Mouse (Mus musculus): Measurements from ENCODE around the gene Ptger2. TPM values are rescaled to one million over a fixed set of nuclear protein-coding genes. Genes with fewer than 3 reads are reported as not detected.
A peak's percentile ranks its signal among the peaks of the same experiment; 100 is the strongest.
"Not testable (repeated sequence)": the region's sequence is repeated elsewhere in the genome, so short reads cannot be mapped to it uniquely, and the experiment has no call there.

Gene Ptger2
- polyA plus RNA-seq (2017; shearing (Covaris generic)): 10 to 100 TPM; 36.1 to 41.2 TPM

DNA sequence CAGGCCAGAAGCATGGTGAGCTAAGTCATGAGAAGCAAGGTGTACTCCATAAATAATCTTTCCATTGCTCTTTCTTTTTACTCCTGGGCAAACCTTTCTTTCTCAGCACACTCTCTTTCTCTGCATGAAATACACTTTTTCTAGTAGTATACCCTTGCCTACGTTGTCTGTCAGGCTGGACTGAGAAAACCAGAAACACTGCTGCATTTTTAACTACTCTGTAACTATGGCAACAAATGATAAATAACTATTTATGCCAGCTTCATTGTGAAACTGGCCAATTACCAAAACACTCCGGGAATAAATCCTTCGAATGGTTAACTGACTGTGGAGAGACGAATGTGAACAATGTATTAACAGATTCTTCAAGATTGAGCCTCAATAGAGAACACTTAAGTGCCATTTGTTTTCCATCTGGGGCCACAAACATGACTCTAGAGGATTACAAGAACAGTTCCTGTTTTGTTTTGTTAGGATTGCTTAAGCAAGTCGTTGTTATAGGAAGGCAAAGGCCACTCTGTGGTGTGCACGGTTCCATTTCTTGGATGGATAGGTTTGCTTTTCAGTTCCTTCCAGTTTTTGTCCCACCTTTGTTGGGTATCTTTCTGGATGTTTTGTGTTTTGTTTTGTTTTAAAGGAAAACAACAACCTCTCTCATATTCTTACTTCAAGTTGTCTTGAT lies at the start of gene Ptger2:
Gene Ptger2 (plus strand): TSS at position 522 of the 682 bp plus-strand sequence.
- not testable (repeated sequence) for ATAC-seq

DNA sequence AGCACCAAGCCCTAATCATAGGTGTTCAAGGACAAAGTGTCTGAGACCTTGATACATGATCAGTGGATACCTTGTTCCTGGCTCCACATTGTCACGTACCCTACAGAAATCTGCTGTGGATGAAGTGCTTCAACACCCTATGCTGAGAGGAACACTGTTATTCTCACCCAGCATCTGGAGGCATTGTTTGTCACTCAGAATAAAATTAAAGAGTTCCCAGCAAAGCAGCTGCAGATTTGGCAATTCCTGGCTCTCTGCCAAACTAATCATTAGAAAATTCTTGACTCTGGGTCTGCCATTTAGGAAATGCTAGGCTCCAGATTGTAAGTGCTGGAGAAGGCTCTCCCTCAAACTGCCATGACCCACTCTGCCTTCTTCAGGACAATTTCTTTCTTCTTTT lies 27.2 kb upstream of the Ptger2 start:
- no peak for ATAC-seq

DNA sequence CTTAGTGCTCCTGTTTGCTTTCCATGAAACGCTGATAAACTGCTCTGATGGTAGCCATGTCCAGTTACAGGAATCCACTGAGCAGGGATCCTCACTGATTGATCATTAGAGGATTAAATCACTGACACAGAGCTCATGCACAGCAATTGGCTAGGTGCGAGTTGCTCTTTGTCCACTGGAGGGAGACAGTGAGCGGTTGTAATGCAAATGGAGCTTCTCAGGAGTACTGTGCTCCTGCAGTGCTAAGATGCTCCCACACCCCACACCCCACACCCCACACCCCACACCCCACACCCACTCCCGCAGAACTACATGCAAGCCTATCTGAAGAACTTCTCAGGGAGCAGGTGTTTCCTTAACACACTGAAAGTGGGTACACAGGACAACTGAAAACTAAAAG lies 10.7 kb upstream of the Ptger2 start:
- ATAC-seq: peak; percentile 74

DNA sequence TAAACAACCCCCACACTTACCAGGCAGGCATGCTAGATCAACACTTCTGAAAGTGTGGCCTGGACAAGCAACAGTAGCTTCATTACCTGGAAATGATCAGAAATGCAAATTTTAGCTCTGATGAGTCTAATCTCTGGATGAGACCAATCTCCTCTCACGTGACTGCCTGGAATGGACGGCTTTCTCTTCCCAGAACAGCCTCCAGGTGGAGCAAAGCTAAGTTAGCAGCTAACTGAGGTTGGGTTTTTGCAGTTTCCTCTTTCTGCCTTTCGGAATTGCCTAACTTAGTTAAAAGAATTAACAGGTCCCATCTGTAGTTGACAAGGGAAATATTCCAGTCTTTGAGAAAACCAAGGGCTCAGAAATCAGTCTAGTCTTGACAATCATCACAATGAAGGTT lies 8.1 kb upstream of the Ptger2 start:
- ATAC-seq: no peak

DNA sequence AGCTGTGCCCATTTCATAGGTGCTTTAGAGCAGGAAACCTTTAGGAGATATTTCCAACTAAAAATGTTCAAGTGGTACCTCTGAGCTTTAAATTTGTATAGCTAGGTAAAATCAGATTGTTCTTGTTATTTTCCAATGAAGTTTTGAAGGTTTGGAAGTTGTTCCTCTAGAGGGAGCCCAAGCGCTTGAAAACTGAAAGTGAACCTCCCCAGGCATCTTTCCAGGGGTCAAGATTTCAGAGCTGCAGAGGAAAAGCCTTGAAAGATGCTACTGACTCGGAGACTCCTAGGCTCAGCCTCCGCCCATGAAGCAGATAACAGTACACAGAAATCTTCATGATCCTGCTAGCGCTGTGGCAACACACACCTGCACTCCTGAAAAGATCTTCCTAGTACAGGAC lies 6.5 kb upstream of the Ptger2 start:
- peak; percentile 45 for ATAC-seq

DNA sequence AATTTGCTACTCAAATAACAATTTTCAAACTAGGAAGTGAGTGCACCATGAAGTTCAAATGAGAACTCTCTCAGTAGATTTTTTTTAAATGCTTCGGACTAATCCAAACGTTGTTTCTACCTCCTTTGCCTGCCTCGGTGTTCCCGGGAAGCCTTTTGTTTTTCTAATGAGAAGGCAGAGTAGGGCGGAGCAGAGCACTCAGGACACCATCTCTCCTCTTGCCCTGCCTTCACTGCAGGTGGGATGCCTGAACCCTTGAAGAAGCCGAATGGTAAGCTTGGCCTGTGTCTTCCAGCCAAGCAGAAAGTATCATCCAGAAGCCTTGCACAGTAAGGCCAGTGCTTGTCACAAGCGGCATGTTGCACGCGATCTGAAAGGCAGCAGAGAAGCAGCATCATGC lies 3.9 kb upstream of the Ptger2 start:
- no peak for ATAC-seq

DNA sequence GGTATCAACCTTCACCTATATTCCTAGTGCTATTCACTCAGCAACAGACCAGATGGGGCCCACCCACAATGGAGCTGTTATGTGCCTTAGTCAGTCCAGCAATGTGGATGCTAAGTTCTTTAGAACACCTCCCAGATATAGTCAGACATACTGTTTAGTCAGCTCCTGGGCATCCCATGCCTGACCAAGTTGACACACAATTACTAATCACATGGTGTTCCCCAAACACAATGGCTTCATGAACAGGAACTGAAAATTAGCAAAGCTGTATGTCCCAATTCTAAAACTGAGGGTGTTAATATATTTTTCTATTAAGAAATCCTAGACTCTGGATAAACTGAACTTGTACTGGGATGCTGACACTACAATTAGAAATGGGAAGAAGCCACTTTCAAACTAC lies 1.7 kb upstream of the Ptger2 start:
- ATAC-seq: no peak

DNA sequence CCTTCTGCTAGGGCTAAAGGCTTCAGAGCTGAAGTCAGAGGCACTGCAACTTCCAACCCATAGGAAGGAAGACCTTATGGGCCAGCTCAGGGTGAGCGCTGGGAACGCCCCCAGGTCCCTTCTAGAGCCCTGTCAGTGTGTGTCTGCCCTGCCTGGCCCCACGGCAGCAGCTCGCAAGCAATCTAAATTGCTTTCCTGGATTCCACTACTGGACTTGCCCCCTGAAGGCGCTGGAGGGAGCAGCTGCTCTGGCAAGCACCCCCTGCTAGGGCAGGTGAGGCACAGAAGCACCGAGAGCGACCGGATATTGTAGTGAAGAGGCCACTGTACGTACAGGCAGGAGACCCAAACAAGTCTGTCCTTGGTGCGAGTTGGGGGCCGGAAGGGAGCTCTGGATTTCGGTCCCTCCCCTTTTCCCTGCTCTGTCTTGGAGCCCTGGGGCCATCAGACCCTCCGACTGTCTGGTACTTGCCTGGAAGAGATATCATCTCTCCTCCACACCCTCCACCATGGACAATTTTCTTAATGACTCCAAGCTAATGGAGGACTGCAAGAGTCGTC lies 541 bp downstream of the Ptger2 start:
- peak; percentile 77 for ATAC-seq

DNA sequence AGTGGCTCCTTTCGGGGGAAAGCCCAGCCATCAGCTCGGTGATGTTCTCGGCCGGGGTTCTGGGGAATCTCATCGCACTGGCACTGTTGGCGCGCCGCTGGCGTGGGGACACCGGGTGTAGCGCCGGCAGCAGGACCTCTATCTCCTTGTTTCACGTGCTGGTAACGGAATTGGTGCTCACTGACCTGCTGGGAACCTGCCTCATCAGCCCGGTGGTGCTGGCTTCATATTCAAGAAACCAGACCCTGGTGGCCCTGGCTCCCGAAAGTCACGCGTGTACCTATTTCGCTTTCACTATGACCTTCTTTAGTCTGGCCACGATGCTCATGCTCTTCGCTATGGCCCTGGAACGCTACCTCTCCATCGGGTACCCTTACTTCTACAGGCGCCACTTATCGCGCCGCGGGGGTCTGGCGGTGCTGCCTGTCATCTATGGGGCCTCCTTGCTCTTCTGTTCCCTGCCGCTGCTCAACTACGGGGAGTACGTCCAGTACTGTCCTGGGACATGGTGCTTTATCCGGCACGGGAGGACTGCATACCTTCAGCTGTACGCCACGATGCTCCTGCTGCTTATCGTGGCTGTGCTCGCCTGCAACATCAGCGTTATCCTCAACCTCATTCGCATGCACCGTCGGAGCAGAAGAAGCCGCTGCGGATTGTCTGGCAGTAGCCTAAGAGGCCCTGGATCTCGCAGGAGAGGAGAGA lies 1.2 kb downstream of the Ptger2 start:
- ATAC-seq: peak; percentile 8

DNA sequence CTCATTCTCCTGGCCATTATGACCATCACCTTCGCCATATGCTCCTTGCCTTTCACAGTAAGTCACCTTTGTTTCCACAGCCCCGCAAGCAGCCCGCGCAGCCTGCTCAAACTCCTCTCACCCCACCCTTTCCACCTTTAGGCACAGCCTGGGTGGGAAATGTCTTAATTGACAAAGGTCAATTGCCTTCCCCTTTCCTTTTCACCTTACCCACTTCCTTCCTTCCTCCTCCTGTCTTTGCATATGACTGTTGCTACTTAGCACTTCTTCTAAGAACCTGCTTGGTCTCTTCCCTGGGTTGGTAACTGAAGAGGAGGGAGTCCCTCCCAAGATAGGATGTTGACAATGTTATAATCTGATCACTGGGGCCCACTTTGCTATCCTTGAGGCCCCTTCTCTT lies 1.8 kb downstream of the Ptger2 start:
- ATAC-seq: peak; percentile 44

DNA sequence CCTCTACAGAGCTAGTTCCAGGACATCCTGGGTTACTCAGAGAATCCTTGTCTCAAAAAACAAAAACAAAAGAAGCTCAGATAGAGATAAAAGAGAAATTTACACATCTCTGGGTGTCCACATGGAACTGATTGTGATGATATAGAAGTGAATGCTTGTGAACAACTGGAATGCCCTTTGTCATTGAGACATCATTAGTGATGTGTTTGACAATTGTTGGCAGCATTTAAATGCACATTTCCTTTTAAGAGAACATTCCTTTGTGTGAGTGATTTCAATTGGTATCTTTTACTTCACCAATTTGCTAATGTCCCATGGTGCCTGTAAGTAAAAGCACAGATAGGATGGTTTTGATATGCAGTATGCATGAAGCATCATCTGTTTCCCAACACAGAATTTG lies 6.3 kb downstream of the Ptger2 start:
- ATAC-seq: no peak

DNA sequence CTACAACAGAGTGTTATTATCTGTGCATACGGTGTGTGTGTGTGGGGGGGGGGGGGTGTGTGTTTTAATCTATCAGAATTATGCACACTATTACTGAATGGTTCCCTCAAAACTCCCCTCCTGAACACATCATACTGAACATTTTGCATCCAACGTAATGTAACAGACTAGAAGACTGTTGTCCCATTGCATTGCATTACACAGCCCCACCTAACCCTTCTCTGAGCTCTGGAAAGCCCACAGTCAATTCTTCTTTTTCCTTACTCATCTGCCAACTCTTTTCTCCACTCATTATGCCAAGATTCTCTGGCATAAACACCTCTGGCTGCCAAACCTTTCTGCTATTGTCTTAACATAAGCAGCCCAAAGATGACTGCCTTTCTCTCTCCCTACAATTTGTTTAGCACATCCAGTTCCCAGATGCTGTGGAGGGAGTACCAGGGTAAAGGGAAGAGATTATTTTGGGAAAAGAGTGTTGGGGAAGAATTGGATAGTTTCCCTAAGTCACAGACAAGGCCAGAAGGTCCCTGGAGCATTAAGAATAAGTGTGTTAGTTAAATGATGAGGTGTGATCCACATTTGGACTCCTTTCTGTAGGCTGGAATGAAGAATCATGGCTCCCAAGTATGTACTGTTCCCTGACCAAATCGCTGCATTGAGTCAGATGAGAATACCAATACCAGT lies 12.2 kb downstream of the Ptger2 start:
- no peak for ATAC-seq

DNA sequence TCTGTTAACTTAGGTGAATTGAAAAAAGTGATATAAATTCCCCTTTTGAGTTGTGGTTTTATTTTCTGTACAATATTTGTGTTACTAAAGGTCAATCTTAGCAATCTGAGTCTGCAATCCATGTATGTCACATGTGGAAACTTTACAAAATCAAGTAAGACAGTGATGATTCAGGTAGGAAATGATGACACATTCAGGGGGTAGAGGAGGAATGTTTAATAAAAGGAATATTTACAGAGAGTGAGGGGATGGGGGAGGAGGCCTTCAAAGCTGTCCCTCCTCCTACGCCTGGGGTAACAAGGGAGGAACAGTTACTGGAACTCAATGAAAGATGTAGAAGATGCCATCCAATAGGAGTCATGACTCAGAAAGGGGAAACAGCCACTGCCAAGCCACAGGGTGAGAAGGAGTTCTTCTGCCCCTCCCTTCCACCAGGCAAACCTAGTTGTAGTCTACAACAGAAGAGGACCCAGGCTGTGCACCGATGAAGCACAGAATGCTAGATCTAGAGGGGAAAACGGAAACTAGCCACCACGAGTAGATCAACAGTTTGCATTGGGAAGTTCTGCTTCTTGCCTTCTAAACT lies 17.8 kb downstream of the Ptger2 start:
- ATAC-seq: peak; percentile 53

DNA sequence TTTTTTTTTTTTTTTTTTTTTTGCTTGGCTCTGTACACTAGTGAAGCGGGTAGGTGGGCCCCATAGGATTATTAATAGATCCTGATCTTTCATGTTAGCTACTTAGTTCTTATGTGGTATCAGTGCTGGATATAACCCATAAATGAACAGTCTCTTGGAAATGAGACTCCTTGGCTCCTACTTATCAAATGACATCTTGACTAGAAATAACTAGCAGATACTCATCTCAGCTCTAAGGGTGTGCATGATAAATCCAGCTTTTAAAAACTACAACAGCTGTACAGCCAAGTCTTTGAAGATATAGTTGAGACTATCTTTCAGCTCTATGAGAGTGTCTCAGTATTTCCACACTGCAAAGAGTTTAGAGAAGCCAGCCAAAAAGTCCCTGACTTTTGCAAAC lies 21.2 kb downstream of the Ptger2 start:
- ATAC-seq: no peak

DNA sequence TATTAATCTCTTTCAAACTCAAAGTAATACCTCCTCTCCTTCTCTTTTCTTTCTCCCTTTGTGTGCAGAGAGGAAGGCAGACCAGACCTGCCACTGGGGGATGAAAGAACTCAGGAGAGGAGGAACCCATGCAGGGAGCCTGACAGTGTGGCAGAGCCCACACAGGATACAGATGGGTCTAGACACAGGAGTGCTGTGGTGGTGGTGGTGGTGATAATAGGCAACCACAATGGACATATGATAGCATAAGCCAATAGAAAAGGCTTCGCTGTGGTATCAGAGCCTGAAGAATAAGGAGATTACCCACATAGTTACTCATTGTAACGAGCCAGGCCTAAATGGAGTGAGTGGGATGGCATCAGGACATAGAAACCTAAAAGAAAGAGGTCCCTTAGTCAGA lies 23.3 kb downstream of the Ptger2 start:
- ATAC-seq: peak; percentile 34

DNA sequence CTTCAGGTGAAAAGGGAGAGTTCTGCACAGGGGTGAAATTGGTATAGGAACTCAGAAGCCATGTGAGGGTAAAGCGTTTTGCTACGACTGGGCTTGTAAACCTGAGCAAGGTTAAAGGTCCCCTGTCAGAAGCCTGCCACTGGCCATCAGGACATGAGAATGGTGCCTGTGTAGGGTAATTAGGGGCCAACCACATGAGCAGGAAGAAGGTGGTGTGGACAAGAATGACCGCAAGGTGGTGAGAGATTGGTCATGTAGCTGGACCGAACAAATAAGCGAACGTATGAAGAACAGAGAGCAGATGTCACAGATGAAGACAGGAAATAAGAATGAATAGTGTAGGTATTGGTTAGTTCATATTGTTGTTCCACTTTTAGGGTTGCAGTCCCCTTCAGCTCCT lies 23.7 kb downstream of the Ptger2 start:
- ATAC-seq: no peak

DNA sequence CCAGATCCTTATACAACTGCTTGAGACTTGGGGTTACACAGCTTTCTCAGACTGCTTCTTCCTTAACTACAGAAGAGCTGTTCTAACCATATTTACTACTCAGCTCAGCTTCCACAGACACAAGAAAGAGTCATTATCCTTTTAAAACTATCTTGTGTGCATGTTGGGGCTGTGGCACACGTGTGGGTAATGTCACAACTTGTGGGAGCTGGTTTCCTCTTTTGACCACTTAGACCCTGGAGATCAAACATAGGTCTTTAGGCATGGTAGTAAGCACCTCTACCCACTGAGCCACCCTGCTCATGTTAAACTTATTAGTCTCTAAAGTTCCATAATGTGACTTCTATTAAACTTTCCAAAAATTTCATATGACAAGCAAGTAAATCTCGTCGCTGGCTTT lies 33.6 kb downstream of the Ptger2 start:
- ATAC-seq: no peak

DNA sequence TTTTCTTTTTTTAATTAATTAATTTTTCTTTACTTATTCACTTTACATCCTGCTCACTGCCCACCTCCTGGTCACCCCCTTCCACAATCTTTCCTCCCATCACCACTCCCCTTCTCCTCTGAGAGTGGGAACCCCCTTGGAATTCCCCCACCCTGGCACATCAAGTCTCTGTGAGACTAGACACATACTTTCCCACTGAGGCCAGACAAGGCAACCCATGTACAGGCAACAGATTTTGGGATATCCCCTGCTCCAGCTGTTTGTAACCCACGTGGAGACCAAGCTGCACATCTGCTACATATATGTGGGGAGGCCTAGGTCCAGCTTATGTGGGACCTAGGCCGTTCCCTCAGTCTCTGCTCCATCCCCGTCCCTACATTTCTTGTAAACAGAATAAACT lies 46.3 kb downstream of the Ptger2 start:
- ATAC-seq: peak; percentile 24

DNA sequence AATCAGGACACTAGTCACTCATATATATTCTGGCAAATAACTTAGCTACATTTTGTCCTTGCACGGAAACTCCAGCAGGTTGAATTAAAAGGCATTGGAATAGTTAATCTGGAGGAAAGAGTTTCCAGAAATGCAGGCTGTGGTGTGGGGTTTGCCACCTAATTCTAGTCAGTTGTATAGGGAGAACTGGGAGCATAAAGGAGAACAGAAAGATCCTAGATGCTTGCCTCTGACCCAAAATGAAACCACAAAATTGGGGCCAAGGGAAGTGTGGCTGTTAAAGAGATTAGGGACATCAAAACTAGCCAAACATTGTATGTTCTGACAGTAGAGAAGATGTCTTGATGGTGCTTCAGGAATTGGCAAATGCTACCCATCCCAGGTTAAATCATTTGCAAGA lies 48.6 kb downstream of the Ptger2 start:
- ATAC-seq: no peak

DNA sequence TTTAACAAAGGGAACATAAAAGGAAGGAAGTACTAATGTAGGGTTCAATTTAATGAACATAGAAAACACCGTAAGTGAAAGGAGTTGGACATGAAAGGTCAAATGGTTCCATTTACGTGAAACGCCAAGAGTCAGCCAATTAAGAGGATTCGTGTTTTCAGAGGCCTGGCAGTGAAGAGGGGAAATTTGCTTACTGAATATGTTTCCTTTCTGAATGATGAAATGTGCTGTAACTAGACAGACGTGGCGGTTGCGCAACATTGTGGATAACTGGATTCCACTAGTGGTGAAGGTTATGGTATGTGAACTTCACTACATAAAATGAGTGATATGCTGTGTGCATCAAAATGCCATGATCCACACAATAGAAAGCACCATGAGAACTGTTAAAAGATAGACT lies 50.1 kb downstream of the Ptger2 start:
- peak; percentile 12 for ATAC-seq

DNA sequence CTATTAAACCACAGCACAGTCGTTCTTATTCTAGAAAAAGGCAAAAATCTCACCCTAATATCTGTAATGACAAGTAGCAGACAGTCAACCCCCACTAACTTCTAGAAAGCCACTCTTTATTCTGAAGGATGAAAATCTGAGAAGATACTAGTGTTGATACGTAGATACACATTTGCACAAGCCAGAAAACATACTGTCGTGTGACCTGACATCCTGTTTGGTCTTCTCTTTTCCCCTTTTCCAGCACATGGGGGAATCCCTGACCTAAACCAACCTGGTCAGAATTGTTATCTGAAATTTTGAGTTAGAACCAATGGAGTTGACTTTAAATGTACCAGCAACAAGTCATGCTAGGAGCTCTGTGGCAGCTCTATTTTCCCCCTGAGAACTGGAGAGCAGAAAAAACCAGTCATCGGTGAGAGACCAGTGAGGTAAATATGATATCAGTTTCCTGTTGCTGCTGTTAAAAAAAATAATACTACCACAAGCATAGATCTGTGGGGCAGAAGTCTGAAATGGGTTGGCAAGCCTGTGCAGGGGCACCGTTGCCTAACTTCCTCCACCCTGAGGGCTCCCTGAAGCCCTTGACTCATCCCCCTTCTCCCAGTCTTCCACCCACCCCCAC lies 53.0 kb downstream of the Ptger2 start:
- peak; percentile 74 for ATAC-seq

DNA sequence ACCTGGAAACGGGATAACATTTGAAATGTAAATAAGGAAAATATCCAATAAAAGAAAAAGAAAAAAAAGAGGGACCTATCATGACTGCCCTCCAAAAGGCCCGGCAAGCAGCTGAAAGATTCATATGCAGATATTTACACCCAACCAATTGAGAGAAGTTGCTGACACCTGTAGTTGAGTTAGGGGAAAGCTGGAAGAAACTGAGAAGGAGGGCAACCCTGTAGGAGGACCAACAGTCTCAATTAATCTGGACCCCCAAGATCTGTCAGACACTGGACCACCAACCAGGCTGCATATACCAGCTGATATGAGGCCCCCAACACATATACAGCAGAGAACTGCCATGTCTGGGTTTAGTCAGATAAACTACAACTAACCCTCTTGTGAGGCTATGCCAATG lies 60.1 kb downstream of the Ptger2 start:
- no peak for ATAC-seq
